Mouse (Mus musculus): ENCODE data around the gene Nmrk2.

- TF ChIP-seq CTCF (IDR thresholded peaks at IDR 0.05; ENCODE audit: low read depth, low read length) (no peak), POLR2A (IDR thresholded peaks at IDR 0.05; ENCODE audit: extremely low read depth, insufficient read depth, low read length) (no peak)
These were observed 47.6 kb upstream of the Nmrk2 start for GRCm38 (mm10) chr10:81249442-81249841.
